Mouse (Mus musculus) thymus, adult 2 months (tissue): ENCODE measurements around the gene Fam47e. TPM values are rescaled to one million over a fixed set of nuclear protein-coding genes. Genes with fewer than 3 reads are reported as not detected.
A peak's percentile ranks its signal among the peaks of the same experiment; 100 is the strongest.
"Not testable (repeated sequence)": the region's sequence is repeated elsewhere in the genome, so short reads cannot be mapped to it uniquely, and the experiment has no call there.

Experiments used
- DNase-seq: peaks from one replicate; pipeline ENCODE4 v3.0.0; 2021
- H3K27ac ChIP-seq: fragments of 200-500 bp; 2 replicates; pipeline ENCODE4 v1.5.1; 2012; ENCODE audit warnings: low read length, control low read depth; ENCODE audit not compliant: control insufficient read depth, insufficient read depth
- H3K27me3 ChIP-seq: fragments of 200-500 bp; 2 replicates; pipeline ENCODE4 v1.6.1; 2012; ENCODE audit warnings: mild to moderate bottlenecking, low read length, moderate library complexity, mixed read lengths; ENCODE audit not compliant: control insufficient read depth, insufficient read depth
- H3K36me3 ChIP-seq: fragments of 200-500 bp; 2 replicates; pipeline ENCODE4 v1.6.1; 2012; ENCODE audit warnings: mild to moderate bottlenecking, low read length, moderate library complexity; ENCODE audit not compliant: control insufficient read depth, insufficient read depth
- H3K4me1 ChIP-seq: fragments of 200-500 bp; replicated peaks from 2 replicates; pipeline ENCODE4 v1.6.1; 2012; ENCODE audit warnings: low read length; ENCODE audit not compliant: control insufficient read depth, insufficient read depth
- H3K4me3 ChIP-seq: fragments of 200-500 bp; 2 replicates; pipeline ENCODE4 v1.5.1; 2012; ENCODE audit warnings: mild to moderate bottlenecking, low read length, control low read depth, moderate library complexity; ENCODE audit not compliant: control insufficient read depth, insufficient read depth
- CTCF ChIP-seq: fragments of 200-500 bp; IDR thresholded peaks from 2 replicates; pipeline ENCODE4 v1.5.1; 2012; ENCODE audit warnings: mild to moderate bottlenecking, control low read depth, low read length, moderate library complexity, borderline replicate concordance; ENCODE audit not compliant: control insufficient read depth, poor library complexity, insufficient read depth; ENCODE audit errors: extremely low read depth
- POLR2A ChIP-seq: fragments of 200-500 bp; IDR thresholded peaks from 2 replicates; pipeline ENCODE4 v1.6.1; 2012; ENCODE audit warnings: mild to moderate bottlenecking, low read length, control low read depth, moderate library complexity; ENCODE audit not compliant: control insufficient read depth, poor library complexity, insufficient read depth; ENCODE audit errors: extremely low read depth
- WGBS: fragments of 180-500 bp; shearing (Covaris S2); methylation state at CpG from one replicate; pipeline ENCODE4 v1.1.7; 2018; 5-methylcytosine and 5-hydroxymethylcytosine counted together
- polyA plus RNA-seq: library from polyadenylated mRNA; depleted of rRNA; stranded (reverse); fragments of >200 nt; gene quantifications from 2 replicates; pipeline ENCODE4 v1.2.3, GENCODE M21; 2012; rRNA removed

Fam47e gene
- polyA plus RNA-seq: not detected in 2 replicates

DNA sequence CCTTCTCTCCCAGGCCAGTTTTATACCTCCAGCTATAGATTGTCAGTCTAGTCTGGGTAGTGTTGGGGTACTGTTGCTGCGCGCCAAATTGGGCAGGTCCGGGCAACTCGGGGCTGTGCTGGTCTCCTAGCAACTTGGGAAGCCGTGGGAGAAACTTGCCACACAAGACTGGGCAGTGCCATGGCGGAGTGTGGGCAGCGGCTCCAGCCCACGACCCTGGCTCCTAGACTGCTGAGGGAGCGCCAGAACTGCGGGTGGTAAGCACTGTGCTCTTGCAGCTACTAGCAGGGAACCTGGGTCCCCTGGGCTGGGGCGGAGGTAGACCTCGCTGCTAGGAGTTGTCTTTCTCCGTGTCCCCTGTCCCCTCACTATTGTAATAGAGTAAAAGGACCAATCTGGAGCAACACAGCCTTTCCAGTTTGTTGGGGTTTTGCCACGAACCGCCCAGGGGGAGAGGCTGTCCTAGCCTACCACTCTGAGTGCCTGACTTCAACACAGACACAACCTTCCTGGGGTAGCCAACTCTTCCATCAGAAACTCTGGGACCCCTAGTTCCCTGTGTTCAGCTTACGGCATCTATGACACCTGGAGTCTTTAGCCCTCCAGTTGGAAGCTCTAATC is at the start of gene Fam47e:
Gene Fam47e (plus strand): TSS at position 179 of the 621 bp plus-strand sequence.
- no peak for DNase-seq
- Histone ChIP-seq H3K27ac (no peak within 1 kb of the TSS), H3K36me3 (no peaks in the 10 kb centered on the region), H3K4me1 (no peaks in the 10 kb centered on the region), H3K4me3 (no peak within 1 kb of the TSS), H3K27me3 (no peaks in the 10 kb centered on the region)
- WGBS: 76% methylated on average over 16 of the region's 16 CpGs
- no peak for TF ChIP-seq POLR2A
- no peak for TF ChIP-seq CTCF

DNA sequence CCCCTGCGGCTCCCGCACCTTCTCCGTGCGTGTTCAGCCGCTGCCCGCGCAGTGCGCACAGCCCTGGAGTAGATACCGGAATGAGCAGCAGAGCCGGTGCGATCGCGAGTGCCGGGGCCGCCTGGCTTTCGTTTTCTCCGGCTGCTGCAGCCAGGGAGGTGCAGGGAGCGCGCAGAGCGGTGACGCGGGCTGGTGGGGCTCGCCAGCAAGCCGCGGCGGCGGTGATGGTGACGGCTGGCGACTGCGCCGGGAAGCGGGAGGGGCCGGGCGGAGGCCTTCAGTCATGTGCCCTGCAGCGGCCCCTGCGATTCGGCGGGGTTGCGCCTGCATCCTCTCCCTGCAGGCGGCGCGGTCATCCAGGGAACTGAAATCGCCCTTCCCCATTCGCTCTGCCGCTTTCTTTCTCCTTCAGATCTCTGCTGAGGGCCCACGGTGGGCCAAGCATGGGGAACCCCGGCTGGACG is 49.4 kb upstream of the Fam47e start:
- TF ChIP-seq POLR2A: peak; percentile 87
- peak; percentile 75 for TF ChIP-seq CTCF
- peaks cover 22% of the 10 kb centered on the region for H3K4me1 ChIP-seq
- peak overlapping the region; percentile 87 for H3K27ac ChIP-seq
- H3K27me3 ChIP-seq: no peaks in the 10 kb centered on the region
- no peaks in the 10 kb centered on the region for H3K36me3 ChIP-seq
- peak; percentile 89 for DNase-seq
- H3K4me3 ChIP-seq: peak overlapping the region; percentile 92
- under 1% methylated on average over 48 of the region's 48 CpGs for WGBS

DNA sequence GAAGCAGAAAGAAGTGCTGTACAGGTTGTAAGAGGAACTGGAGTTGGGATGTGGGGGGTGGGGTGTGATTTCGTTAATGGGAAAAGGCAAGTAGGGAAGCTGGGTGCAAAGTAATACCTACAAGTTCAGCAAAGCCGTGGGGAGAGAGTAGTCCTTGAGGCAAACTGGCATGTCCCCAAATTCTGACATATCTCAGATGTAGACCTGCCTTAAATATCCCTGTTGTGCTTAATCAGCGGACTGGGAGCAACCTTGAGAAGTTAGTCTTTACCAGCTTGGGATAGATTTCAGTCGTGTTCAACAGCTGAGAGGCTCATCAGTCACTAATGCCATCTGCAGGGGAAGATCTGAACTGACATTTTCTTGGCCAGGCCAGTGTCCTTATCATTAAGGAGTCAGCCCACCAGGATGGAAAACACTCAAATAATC is 48.6 kb upstream of the Fam47e start:
- peak; percentile 70 for DNase-seq
- TF ChIP-seq POLR2A (no peak), CTCF (no peak)
- H3K4me3 ChIP-seq: no peak overlapping the region
- H3K27ac ChIP-seq: no peak overlapping the region
- H3K4me1 ChIP-seq: peaks cover 17% of the 10 kb centered on the region
- no peaks in the 10 kb centered on the region for H3K27me3 ChIP-seq
- H3K36me3 ChIP-seq: no peaks in the 10 kb centered on the region
- WGBS: 20% methylated on average over 4 of the region's 4 CpGs

DNA sequence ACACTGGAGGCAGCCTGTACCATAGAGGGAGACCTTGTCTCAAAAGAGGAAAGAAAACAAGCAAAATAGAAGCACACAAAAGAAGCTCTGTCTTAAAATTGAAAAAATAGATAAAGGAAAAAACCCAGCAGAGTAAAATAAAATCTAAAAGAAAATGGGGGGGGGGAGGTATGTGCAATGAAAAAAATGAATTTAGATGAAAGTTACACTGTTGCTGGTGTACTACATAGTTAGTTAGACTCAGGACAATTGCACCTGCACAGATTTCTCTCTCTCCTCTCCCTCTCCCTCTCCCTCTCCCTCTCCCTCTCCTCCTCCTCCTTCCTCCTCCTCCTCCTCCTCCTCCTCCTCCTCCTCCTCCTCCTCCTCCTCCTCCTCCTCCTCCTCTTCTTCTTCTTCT is 48.1 kb upstream of the Fam47e start, which contains the start of gene Scarb2:
Gene Scarb2 (minus strand): TSS at position 101 of the 400 bp plus-strand sequence.
- no peaks in the 10 kb centered on the region for H3K27me3 ChIP-seq
- H3K4me1 ChIP-seq: peaks cover 16% of the 10 kb centered on the region
- H3K36me3 ChIP-seq: no peaks in the 10 kb centered on the region
- DNase-seq: no peak
- peak within 1 kb of the TSS; percentile 79 for H3K27ac ChIP-seq
- TF ChIP-seq POLR2A (no peak), CTCF (no peak)
- H3K4me3 ChIP-seq: peak within 1 kb of the TSS; percentile 92

DNA sequence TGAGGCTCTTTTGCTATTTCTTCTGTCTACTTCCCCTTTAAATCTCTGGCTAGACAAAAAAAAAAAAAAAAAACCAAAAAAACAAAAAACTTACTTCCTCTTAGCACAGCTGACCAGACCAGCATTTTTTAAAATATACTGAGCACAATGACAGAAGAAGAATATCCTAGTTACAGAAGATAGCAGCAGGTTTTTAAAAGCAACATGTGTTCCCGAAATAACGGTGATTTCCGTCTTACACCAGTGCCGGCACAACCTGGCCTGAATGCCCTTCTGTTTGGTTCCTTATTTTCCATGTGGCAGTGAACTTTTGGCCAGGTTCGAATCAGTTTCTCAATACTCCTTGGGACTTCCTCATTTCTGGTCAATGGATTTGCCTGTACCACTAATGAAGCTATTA is 46.0 kb upstream of the Fam47e start:
- WGBS: 29% methylated on average over 5 of the region's 5 CpGs
- no peak overlapping the region for H3K27ac ChIP-seq
- no peak for TF ChIP-seq POLR2A
- no peak for TF ChIP-seq CTCF
- peaks cover 5% of the 10 kb centered on the region for H3K4me1 ChIP-seq
- H3K27me3 ChIP-seq: no peaks in the 10 kb centered on the region
- no peak for DNase-seq
- H3K4me3 ChIP-seq: no peak overlapping the region
- no peaks in the 10 kb centered on the region for H3K36me3 ChIP-seq

DNA sequence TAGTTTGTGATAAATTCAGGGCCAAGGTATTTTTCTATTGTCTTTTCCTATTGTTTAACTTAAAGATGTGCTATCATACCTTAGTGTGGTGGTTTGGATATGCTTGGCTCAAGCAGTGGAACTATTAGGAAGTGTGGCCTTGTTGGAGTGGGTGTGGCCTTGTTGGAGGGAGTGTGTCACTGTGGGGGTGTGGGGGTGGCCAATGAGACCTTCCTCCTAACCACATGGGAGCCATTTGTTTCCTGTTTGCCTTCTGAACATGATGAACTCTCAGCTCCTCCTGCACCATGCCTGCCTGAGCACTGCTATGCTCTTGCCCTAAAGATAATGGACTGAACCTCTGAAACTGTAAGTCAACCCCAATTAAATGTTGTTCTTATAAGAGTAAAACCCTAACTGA is 43.6 kb upstream of the Fam47e start:
- Histone ChIP-seq H3K4me3 (no peak overlapping the region), H3K36me3 (no peaks in the 10 kb centered on the region), H3K27me3 (no peaks in the 10 kb centered on the region), H3K4me1 (peaks cover 3% of the 10 kb centered on the region), H3K27ac (no peak overlapping the region)
- TF ChIP-seq CTCF (no peak), POLR2A (no peak)
- DNase-seq: no peak

DNA sequence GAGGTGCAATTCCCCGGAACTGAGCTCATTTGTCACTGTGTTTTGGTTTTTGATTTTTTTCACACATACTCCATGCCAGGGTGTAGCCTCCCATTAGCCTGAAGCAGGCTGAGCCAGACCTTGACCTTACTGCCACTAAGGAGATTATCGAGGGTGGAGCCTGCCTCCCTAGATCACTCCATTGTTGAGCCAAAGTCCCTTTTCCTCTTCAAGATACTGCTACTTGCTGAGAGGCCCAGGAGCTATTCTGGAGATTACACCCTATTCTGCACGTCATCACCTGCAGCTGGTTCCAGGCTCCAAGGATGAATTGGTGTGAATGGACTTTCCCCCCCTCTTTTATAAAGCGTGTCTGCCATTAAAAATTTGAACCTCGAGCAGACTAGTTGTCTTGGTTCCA is 42.8 kb upstream of the Fam47e start:
- Histone ChIP-seq H3K4me3 (no peak overlapping the region), H3K4me1 (peaks cover 3% of the 10 kb centered on the region), H3K27me3 (no peaks in the 10 kb centered on the region), H3K27ac (no peak overlapping the region), H3K36me3 (no peaks in the 10 kb centered on the region)
- no peak for DNase-seq
- TF ChIP-seq POLR2A (no peak), CTCF (no peak)
- WGBS: 95% methylated on average over 5 of the region's 5 CpGs

DNA sequence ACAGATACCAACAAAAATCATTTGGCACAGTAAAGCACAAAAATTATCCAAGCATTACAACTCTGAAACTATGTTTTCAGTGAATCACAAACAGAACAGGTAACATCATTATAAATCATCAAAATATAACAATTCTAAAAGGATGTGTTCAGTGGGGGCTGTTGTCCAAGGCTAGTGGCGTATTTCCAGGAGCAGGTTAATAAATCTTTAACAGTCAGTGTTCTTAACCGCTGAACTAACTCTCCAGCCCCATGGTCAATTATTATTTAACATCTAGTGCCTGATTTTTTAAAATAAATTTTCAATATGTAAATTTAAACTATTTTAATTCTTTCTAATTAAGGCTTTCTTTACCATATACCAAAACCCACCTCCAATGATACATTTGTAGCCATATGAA is 33.7 kb upstream of the Fam47e start:
- H3K4me1 ChIP-seq, H3K36me3 ChIP-seq, H3K4me3 ChIP-seq, DNase-seq, H3K27me3 ChIP-seq, H3K27ac ChIP-seq: not testable (repeated sequence)
- WGBS: 92% methylated on average over 2 of the region's 2 CpGs
